Mouse (Mus musculus) MEL-GATA-1-ER (cell line): Measurements from ENCODE around the gene Lsm2.
"Not testable (repeated sequence)": the region's sequence is repeated elsewhere in the genome, so short reads cannot be mapped to it uniquely, and the experiment has no call there.

Experiments used
- DNase-seq: peaks from one replicate; pipeline ENCODE4 v3.0.0-alpha.2; 2012; ENCODE audit warnings: low read depth; ENCODE audit errors: extremely low read depth

Gene Lsm2

GRCm38 (mm10) chr17:34956340-34956739 lies 25.3 kb upstream of the Lsm2 start:
- no peak for DNase-seq

GRCm38 (mm10) chr17:34957291-34957690 lies 24.4 kb upstream of the Lsm2 start:
- DNase-seq: not testable (repeated sequence)

- DNase-seq: not testable (repeated sequence)
Measured at GRCm38 (mm10) chr17:34957966-34958365, 23.7 kb upstream of the Lsm2 start.

- DNase-seq: not testable (repeated sequence)
Measured at GRCm38 (mm10) chr17:34958734-34959129, 22.9 kb upstream of the Lsm2 start.

GRCm38 (mm10) chr17:34959130-34959778 lies 22.4 kb upstream of the Lsm2 start, which contains the start of gene Hspa1b:
TSS of gene Hspa1b (minus strand) at chr17:34959238.
- not testable (repeated sequence) for DNase-seq

- DNase-seq: no peak
Measured at GRCm38 (mm10) chr17:34959881-34960515, 21.7 kb upstream of the Lsm2 start.

- no peak for DNase-seq
Measured at GRCm38 (mm10) chr17:34960702-34961493, 20.8 kb upstream of the Lsm2 start.

GRCm38 (mm10) chr17:34962125-34962524 lies 19.5 kb upstream of the Lsm2 start:
- no peak for DNase-seq

- DNase-seq: no peak
Measured at GRCm38 (mm10) chr17:34962841-34963240, 18.8 kb upstream of the Lsm2 start.

GRCm38 (mm10) chr17:34964640-34965049 lies 17.0 kb upstream of the Lsm2 start:
- DNase-seq: no peak

- DNase-seq: no peak
Measured at GRCm38 (mm10) chr17:34965627-34966026, 16.0 kb upstream of the Lsm2 start.

GRCm38 (mm10) chr17:34969822-34970221 lies 11.8 kb upstream of the Lsm2 start, which contains the start of gene Gm20481:
TSS of gene Gm20481 (plus strand) at chr17:34969912.
- DNase-seq: not testable (repeated sequence)

- not testable (repeated sequence) for DNase-seq
Measured at GRCm38 (mm10) chr17:34970850-34971249, 10.8 kb upstream of the Lsm2 start.

GRCm38 (mm10) chr17:34971694-34972068 lies 10.0 kb upstream of the Lsm2 start:
- DNase-seq: not testable (repeated sequence)

GRCm38 (mm10) chr17:34972069-34972749 lies 9.5 kb upstream of the Lsm2 start, which contains the start of the genes Hspa1a and Hspa1l:
TSS of gene Hspa1a (minus strand) at chr17:34972156.
TSS of gene Hspa1l (plus strand) at chr17:34972703.
- DNase-seq: not testable (repeated sequence)

GRCm38 (mm10) chr17:34975581-34976492 lies 5.8 kb upstream of the Lsm2 start:
- no peak for DNase-seq

GRCm38 (mm10) chr17:34977000-34977399 lies 4.7 kb upstream of the Lsm2 start:
- no peak for DNase-seq

GRCm38 (mm10) chr17:34978239-34978638 lies 3.4 kb upstream of the Lsm2 start:
- no peak for DNase-seq

GRCm38 (mm10) chr17:34979631-34980030 lies 2.0 kb upstream of the Lsm2 start:
- DNase-seq: no peak

- no peak for DNase-seq
Measured at GRCm38 (mm10) chr17:34980655-34981054, 1.0 kb upstream of the Lsm2 start.
